Mouse (Mus musculus): ENCODE measurements around the gene Sec61a1. TPM values are rescaled to one million over a fixed set of nuclear protein-coding genes. Genes with fewer than 3 reads are reported as not detected.
A peak's percentile ranks its signal among the peaks of the same experiment; 100 is the strongest.

Gene Sec61a1
- polyA plus RNA-seq, 1 experiment from 2014 or later, result 125 TPM

DNA sequence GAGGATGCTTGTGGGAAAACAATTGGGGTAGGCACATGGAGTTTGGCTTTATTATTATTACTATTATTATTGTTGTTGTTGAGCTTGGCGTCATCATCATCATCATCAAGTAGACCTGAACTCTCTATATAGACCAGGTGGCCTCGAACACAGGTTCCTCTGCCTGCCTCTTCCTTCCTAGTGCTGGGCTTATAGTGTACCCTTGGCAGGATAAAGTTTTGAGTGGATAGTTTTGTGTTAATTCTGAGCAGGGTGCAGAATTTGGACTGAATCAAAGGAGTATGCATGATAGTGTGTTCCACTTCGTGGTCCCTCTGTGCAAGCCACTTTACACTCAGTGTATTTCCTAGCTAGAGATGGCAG lies 18.3 kb downstream of the Sec61a1 start:
- Histone ChIP-seq H3K9ac (replicated peaks; ENCODE audit: low read depth, low read length) (peak overlapping the region; percentile 76; the same call in 1 of the 2 replicates), H3K27ac (ENCODE audit: low read depth, low read length) (peak overlapping the region; percentile 70), H3K4me2 (ENCODE audit: low read depth, low read length) (peak overlapping the region; percentile 95), H3K27me3 (ENCODE audit: control insufficient read depth, insufficient read depth, low read length) (no peaks in the 10 kb centered on the region), H3K4me1 (ENCODE audit: control insufficient read depth, insufficient read depth, low read length) (peaks cover 9% of the 10 kb centered on the region; the same call in 1 of the 2 replicates), H3K4me3 (ENCODE audit: low read depth, low read length) (peak overlapping the region; percentile 51), H3K36me3 (ENCODE audit: control insufficient read depth, insufficient read depth, low read length) (peaks cover 35% of the 10 kb centered on the region), H3K9me3 (ENCODE audit: control insufficient read depth, low read length) (no peaks in the 10 kb centered on the region)
- peak; percentile 57; the same call in 1 of the 2 replicates for ATAC-seq (ENCODE audit: low read depth)
- WGBS, result 13% methylated on average over 3 of the region's 3 CpGs

DNA sequence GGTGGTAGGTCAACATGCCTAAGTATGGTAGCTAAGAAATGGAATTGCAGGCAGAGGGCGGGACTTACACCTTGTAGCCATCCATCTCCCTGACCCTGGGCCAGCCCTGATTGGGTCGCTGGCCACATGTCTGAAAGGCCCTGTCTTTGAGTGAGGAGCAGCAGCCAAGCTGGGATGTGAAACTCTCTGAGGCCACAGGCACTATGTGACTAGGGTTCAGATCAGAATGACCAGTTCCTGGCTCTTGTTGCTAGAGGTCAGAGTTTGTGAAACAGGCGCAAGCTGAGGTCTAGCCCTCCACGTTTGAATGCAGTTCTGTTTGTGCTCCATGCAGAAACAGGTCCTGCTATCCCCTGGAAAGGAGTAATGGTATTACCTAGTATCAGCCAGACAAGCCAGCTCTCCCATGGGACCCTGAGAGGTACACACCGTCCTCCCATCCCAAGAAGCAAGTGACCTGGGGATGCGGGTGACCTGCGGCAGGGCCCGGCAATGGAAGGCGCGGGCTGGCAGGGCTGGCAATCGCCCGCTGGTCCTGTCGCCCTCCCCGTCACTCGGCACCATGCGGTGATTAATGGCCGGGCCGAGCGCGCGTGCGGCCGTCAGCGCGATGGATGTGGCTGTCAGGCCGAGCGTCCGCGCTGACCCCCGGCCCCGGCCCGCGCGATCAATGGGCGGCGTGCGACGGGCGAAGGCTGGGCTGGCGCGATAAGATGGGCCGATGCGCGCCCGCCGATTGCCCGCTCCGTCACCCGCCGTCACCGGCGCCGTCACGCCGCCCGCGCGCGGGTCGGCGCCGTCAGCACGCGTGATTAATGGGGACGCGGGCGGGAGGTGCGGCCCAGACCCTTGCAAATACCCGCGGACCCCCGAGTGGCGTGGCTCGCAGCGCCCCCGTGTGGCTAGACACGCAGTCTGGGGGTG lies 19.0 kb downstream of the Sec61a1 start:
- H3K4me1 ChIP-seq (ENCODE audit: control insufficient read depth, insufficient read depth, low read length), result peaks cover 9% of the 10 kb centered on the region; the same call in 1 of the 2 replicates
- WGBS, result 2% methylated on average over 75 of the region's 76 CpGs
- H3K4me2 ChIP-seq (ENCODE audit: low read depth, low read length), result peak overlapping the region; percentile 95
- no peaks in the 10 kb centered on the region for H3K27me3 ChIP-seq (ENCODE audit: control insufficient read depth, insufficient read depth, low read length)
- H3K27ac ChIP-seq (ENCODE audit: low read depth, low read length), result peak overlapping the region; percentile 70
- peaks cover 29% of the 10 kb centered on the region for H3K36me3 ChIP-seq (ENCODE audit: control insufficient read depth, insufficient read depth, low read length)
- H3K4me3 ChIP-seq (ENCODE audit: low read depth, low read length), result peak overlapping the region; percentile 51
- ATAC-seq (ENCODE audit: low read depth), result peak; percentile 87
- peak overlapping the region; percentile 76 for H3K9ac ChIP-seq (replicated peaks; ENCODE audit: low read depth, low read length)
- H3K9me3 ChIP-seq (ENCODE audit: control insufficient read depth, low read length), result no peaks in the 10 kb centered on the region

DNA sequence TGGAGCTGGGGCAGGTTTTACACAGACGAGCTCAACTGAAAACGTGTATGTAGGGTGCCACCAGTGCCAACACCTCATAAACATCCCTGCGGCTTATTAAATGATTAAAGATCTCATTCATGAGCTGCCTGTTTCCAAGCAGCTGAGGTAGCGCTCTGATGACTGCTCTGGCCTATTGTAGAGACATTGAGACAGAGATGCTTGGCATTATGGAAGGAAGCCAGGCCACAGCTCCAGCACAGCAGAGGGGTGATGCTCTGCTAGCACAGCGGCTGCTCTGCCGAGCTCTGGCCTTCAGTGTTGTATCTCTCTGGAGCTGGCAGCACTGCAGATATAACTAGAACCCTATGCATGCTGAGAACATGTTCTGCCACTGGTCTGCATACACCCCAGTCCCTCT lies 25.0 kb downstream of the Sec61a1 start:
- H3K4me3 ChIP-seq (ENCODE audit: low read depth, low read length), result no peak overlapping the region
- no peak for ATAC-seq (ENCODE audit: low read depth)
- 88% methylated on average over 6 of the region's 6 CpGs for WGBS
- H3K4me1 ChIP-seq (ENCODE audit: control insufficient read depth, insufficient read depth, low read length), result no peaks in the 10 kb centered on the region
- peaks cover 19% of the 10 kb centered on the region; the same call in 1 of the 2 replicates for H3K36me3 ChIP-seq (ENCODE audit: control insufficient read depth, insufficient read depth, low read length)
- H3K27me3 ChIP-seq (ENCODE audit: control insufficient read depth, insufficient read depth, low read length), result no peaks in the 10 kb centered on the region
- no peak overlapping the region for H3K4me2 ChIP-seq (ENCODE audit: low read depth, low read length)
- no peak overlapping the region for H3K27ac ChIP-seq (ENCODE audit: low read depth, low read length)
- no peaks in the 10 kb centered on the region for H3K9me3 ChIP-seq (ENCODE audit: control insufficient read depth, low read length)
- H3K9ac ChIP-seq (replicated peaks; ENCODE audit: low read depth, low read length), result no peak overlapping the region

DNA sequence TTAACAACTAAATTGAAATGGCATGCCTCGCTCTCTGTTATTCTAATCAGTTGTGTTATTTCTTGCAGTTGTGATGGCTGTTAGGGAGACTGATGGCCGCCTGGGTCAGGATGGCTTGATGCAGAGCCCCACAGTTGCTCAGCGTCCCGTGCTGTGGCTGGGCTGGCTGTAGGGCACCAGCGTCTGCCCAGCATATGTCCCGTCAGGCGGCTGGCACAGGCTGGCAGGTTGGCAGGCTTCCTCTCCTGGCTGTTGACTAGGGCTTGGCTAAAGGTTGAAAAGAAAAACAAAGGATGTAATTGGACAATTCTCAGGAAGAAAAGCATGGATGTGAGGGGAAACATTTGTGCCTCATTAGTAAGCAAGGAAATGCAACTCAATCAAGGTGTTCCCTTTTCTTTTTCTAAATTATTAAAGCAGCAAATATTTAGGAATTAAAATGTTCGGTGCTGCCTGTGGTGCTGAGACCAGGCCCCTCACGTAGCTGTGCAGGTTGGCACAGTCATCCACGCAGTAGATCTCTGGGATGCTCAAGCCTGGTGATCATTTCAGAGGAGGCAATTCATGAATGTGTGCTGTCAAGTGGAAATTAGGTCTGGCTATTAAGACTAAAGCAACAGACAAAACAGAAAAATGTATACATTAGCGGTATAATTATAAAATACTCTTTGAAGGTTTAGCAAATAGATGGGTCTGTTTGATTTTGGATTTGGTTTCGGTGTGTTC lies 27.9 kb downstream of the Sec61a1 start:
- ATAC-seq (ENCODE audit: low read depth), result no peak
- H3K9ac ChIP-seq (replicated peaks; ENCODE audit: low read depth, low read length), result no peak overlapping the region
- WGBS, result 86% methylated on average over 12 of the region's 12 CpGs
- peaks cover 19% of the 10 kb centered on the region; the same call in 1 of the 2 replicates for H3K36me3 ChIP-seq (ENCODE audit: control insufficient read depth, insufficient read depth, low read length)
- no peak overlapping the region for H3K4me3 ChIP-seq (ENCODE audit: low read depth, low read length)
- no peak overlapping the region for H3K4me2 ChIP-seq (ENCODE audit: low read depth, low read length)
- no peaks in the 10 kb centered on the region for H3K27me3 ChIP-seq (ENCODE audit: control insufficient read depth, insufficient read depth, low read length)
- no peaks in the 10 kb centered on the region for H3K4me1 ChIP-seq (ENCODE audit: control insufficient read depth, insufficient read depth, low read length)
- no peaks in the 10 kb centered on the region for H3K9me3 ChIP-seq (ENCODE audit: control insufficient read depth, low read length)
- H3K27ac ChIP-seq (ENCODE audit: low read depth, low read length), result no peak overlapping the region

DNA sequence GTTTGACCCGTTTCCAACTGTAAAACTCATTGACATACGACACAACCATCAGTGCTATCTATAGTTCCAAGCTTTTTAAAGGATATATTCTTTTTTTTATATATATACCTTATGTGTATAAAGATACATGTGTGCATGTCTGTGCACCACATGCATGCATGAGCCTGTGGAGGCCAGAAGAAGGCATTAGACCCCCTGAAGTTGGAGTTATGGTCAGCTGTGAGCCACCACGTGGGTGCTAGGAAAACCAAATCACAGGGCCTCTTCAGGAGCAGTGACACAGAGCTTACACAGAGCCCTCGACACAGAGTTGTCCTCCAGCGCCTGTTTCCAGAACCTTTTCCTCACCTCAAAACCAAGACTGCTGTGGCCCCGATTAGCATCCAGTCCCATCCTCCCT lies 28.9 kb downstream of the Sec61a1 start:
- H3K9ac ChIP-seq (replicated peaks; ENCODE audit: low read depth, low read length), result no peak overlapping the region
- no peaks in the 10 kb centered on the region for H3K27me3 ChIP-seq (ENCODE audit: control insufficient read depth, insufficient read depth, low read length)
- no peak for ATAC-seq (ENCODE audit: low read depth)
- H3K9me3 ChIP-seq (ENCODE audit: control insufficient read depth, low read length), result no peaks in the 10 kb centered on the region
- no peak overlapping the region for H3K4me3 ChIP-seq (ENCODE audit: low read depth, low read length)
- H3K4me1 ChIP-seq (ENCODE audit: control insufficient read depth, insufficient read depth, low read length), result no peaks in the 10 kb centered on the region
- H3K4me2 ChIP-seq (ENCODE audit: low read depth, low read length), result no peak overlapping the region
- 91% methylated on average over 6 of the region's 6 CpGs for WGBS
- no peak overlapping the region for H3K27ac ChIP-seq (ENCODE audit: low read depth, low read length)
- peaks cover 26% of the 10 kb centered on the region; the same call in 1 of the 2 replicates for H3K36me3 ChIP-seq (ENCODE audit: control insufficient read depth, insufficient read depth, low read length)

DNA sequence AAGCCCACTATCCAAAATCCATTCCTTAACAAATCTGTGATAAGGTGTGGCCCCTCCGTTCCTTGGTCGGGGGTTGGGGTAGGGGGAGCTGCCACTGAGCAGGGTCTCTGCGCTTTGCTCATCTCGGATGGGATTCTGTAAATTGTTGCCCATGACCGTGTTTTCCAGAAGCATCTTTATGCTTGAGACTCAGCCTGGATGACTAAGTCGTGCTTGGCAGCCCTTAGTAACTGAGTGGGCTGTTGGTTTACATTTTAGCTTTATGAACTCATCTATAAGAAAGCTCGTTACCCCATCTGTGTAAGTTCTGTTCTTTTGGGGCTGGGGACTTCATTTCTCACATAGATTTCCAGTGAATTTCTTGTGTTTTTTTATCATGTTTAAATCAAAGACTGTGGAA lies 29.7 kb downstream of the Sec61a1 start:
- no peaks in the 10 kb centered on the region for H3K27me3 ChIP-seq (ENCODE audit: control insufficient read depth, insufficient read depth, low read length)
- no peaks in the 10 kb centered on the region for H3K4me1 ChIP-seq (ENCODE audit: control insufficient read depth, insufficient read depth, low read length)
- no peak for ATAC-seq (ENCODE audit: low read depth)
- H3K9me3 ChIP-seq (ENCODE audit: control insufficient read depth, low read length), result no peaks in the 10 kb centered on the region
- H3K27ac ChIP-seq (ENCODE audit: low read depth, low read length), result no peak overlapping the region
- H3K36me3 ChIP-seq (ENCODE audit: control insufficient read depth, insufficient read depth, low read length), result peaks cover 32% of the 10 kb centered on the region
- H3K4me3 ChIP-seq (ENCODE audit: low read depth, low read length), result no peak overlapping the region
- H3K4me2 ChIP-seq (ENCODE audit: low read depth, low read length), result no peak overlapping the region
- WGBS, result 89% methylated on average over 7 of the region's 7 CpGs
- no peak overlapping the region for H3K9ac ChIP-seq (replicated peaks; ENCODE audit: low read depth, low read length)

DNA sequence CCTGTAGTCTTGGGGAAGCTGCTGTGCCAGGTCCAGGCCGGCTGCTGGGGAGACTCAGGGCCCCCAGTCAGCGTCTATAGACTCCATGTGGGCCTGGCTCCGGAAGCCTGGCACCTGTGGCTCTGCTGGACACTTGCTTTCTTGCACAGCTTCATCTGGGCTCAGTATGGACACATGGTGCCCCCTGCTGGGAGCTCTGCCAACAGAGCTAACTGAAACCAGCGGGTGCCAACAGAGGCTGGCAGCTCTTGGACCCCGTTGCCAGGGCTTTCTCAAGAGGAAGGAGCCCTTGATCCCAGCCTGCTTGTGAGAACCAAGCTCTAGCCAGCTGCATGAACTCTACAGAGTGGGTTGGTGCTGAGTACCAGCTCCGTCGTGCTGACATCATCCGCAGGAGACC lies 31.8 kb downstream of the Sec61a1 start:
- no peak overlapping the region for H3K4me3 ChIP-seq (ENCODE audit: low read depth, low read length)
- no peak overlapping the region for H3K27ac ChIP-seq (ENCODE audit: low read depth, low read length)
- no peaks in the 10 kb centered on the region for H3K4me1 ChIP-seq (ENCODE audit: control insufficient read depth, insufficient read depth, low read length)
- 78% methylated on average over 8 of the region's 8 CpGs for WGBS
- H3K9me3 ChIP-seq (ENCODE audit: control insufficient read depth, low read length), result no peaks in the 10 kb centered on the region
- H3K9ac ChIP-seq (replicated peaks; ENCODE audit: low read depth, low read length), result no peak overlapping the region
- H3K36me3 ChIP-seq (ENCODE audit: control insufficient read depth, insufficient read depth, low read length), result peaks cover 35% of the 10 kb centered on the region
- H3K4me2 ChIP-seq (ENCODE audit: low read depth, low read length), result no peak overlapping the region
- no peaks in the 10 kb centered on the region for H3K27me3 ChIP-seq (ENCODE audit: control insufficient read depth, insufficient read depth, low read length)
- ATAC-seq (ENCODE audit: low read depth), result peak; percentile 63

DNA sequence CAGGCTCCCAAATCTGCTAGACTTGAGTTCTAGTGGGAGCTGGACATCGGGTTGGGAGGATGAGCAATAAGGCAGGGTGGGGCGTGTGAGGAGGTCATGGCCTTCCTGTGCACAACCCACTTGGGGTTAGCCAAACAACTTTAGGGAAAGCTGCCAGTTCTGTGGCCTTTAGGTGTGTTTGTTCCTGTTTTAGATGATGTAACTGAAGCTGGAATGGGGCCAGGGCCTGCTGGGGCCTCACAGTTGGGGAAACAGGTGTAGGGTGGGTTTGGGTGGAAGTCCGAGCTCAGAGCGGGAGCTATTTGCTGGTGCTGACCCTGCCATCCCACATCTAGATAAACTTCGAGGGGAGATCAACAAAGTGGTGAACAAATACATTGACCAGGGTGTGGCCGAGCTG lies 33.3 kb downstream of the Sec61a1 start:
- no peak overlapping the region for H3K27ac ChIP-seq (ENCODE audit: low read depth, low read length)
- H3K9ac ChIP-seq (replicated peaks; ENCODE audit: low read depth, low read length), result no peak overlapping the region
- H3K9me3 ChIP-seq (ENCODE audit: control insufficient read depth, low read length), result no peaks in the 10 kb centered on the region
- H3K4me3 ChIP-seq (ENCODE audit: low read depth, low read length), result no peak overlapping the region
- no peaks in the 10 kb centered on the region for H3K27me3 ChIP-seq (ENCODE audit: control insufficient read depth, insufficient read depth, low read length)
- H3K36me3 ChIP-seq (ENCODE audit: control insufficient read depth, insufficient read depth, low read length), result peaks cover 32% of the 10 kb centered on the region
- no peak overlapping the region for H3K4me2 ChIP-seq (ENCODE audit: low read depth, low read length)
- no peaks in the 10 kb centered on the region for H3K4me1 ChIP-seq (ENCODE audit: control insufficient read depth, insufficient read depth, low read length)
- ATAC-seq (ENCODE audit: low read depth), result no peak
- WGBS, result 89% methylated on average over 6 of the region's 6 CpGs

DNA sequence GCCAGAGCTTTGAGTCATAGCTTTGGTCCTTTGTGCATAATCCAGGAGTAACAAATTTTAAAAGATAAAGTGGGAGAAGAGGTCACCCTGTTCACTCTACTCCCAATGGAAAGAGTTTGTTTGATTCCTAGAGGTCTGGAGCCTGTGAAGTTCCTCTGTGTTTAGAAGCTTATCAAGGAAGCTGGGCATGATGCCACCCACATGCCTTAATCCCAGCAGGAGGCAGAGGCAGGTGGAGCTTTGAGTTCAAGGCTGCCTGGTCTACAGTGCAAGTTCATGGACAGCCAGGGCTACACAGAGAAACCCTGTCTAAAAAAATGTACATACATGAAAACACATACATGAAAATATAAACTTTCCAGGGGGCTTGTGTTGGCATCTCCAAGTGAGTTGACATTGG lies 34.8 kb downstream of the Sec61a1 start:
- ATAC-seq (ENCODE audit: low read depth), result no peak
- H3K27me3 ChIP-seq (ENCODE audit: control insufficient read depth, insufficient read depth, low read length), result no peaks in the 10 kb centered on the region
- H3K9ac ChIP-seq (replicated peaks; ENCODE audit: low read depth, low read length), result no peak overlapping the region
- no peak overlapping the region for H3K4me3 ChIP-seq (ENCODE audit: low read depth, low read length)
- H3K9me3 ChIP-seq (ENCODE audit: control insufficient read depth, low read length), result no peaks in the 10 kb centered on the region
- H3K4me1 ChIP-seq (ENCODE audit: control insufficient read depth, insufficient read depth, low read length), result no peaks in the 10 kb centered on the region
- no peak overlapping the region for H3K4me2 ChIP-seq (ENCODE audit: low read depth, low read length)
- H3K27ac ChIP-seq (ENCODE audit: low read depth, low read length), result no peak overlapping the region
- H3K36me3 ChIP-seq (ENCODE audit: control insufficient read depth, insufficient read depth, low read length), result peaks cover 44% of the 10 kb centered on the region
